Mouse (Mus musculus) liver, adult 2 months (tissue): ENCODE results near the gene Sox1.

ENCODE experiments used
- CTCF ChIP-seq: fragments of 200-500 bp; IDR thresholded peaks from 2 replicates; pipeline ENCODE4 v1.5.1; 2011; ENCODE audit warnings: low read depth, low read length, control low read depth
- POLR2A ChIP-seq: fragments of 200-500 bp; IDR thresholded peaks from 2 replicates; pipeline ENCODE4 v1.6.1; 2011; ENCODE audit warnings: low read length, control low read depth; ENCODE audit not compliant: insufficient read depth; ENCODE audit errors: extremely low read depth

- no peak for TF ChIP-seq POLR2A
- TF ChIP-seq CTCF = no peak
Observed at GRCm38 (mm10) chr8:12395071-12396031, at the start of gene Sox1.
